Mouse (Mus musculus) sigmoid colon, adult 10 weeks (tissue): ENCODE data around the gene Vps25. TPM values are rescaled to one million over a fixed set of nuclear protein-coding genes. Genes with fewer than 3 reads are reported as not detected.

Experiments used
- polyA plus RNA-seq: library from polyadenylated mRNA; stranded (reverse); fragments of 350-450 nt; fragmentation: Illumina TruSeq; extraction: RNeasy Lipid Tissue Mini Kit (QIAGEN cat#74804); gene quantifications from one replicate; pipeline ENCODE4 v1.2.3, GENCODE M21; 2014; ENCODE audit warnings: low read depth, low replicate concordance

Gene Vps25
- 81.9 TPM for polyA plus RNA-seq

DNA sequence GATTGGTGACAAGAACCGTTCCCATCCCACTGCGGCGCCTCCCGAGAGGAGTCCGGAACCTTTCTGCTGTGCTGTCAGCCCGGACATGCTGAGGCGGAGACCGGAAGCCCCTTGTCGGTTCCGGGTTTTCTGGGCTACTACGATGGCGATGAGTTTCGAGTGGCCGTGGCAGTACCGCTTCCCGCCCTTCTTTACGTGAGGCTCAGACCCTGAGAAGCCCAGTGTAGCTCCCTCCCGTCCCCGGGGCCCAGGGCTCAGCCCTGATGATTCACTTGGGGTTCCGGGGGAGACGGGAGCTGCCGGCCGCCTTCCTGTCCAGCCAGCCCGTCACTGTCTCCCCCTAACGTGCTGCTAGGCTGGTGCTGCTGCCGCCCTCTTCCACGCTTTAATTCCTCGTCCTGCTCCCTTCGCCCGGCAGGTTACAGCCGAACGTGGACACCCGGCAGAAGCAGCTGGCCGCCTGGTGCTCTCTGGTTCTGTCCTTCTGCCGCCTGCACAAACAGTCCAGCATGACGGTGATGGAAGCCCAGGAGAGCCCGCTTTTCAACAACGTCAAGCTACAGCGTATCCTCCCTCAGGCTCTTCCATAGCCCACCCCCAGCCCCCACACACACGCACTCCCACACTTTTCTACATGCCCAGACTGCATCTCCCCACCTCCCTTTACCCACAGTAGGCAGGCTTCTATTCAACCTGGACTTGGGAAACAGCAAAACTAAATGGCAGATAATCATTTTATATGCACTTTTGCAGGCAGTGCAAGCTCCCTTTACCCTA lies at the start of gene Vps25:
Gene Vps25 (plus strand): TSS at position 95 of the 777 bp plus-strand sequence.

DNA sequence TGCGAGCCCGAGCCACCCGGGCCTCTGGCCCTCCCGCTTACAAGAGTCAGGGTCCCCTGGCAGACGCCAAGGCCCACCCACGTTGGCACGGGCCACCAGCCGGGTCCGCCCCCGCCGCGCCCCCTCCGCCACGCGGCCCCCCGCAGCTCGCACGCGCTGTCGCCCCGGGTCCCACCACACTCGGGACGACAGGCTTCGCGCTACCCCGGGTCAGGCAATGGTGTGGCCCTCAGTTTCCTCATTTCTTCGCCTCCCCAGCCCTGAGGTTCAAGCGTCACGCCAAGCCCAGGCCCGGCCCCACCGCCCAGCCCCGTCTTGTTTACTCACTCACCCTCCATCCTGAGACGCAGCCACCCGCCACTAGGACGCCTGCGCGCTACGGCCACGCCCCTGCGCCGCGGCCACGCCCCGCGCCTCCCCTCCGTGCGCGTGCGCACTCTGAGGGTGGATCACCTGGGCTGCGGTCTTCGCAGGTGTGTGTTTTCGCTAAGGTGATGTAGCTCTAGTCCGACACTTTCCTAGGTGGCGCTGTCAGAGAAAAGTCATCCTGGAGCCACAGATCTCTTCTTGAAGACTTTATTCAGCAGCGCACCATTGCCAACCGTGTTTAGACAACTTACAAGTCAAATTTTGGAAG lies 27.3 kb upstream of the Vps25 start, which contains the start of gene Ezh1:
Gene Ezh1 (minus strand): TSS at position 399 of the 637 bp plus-strand sequence.

DNA sequence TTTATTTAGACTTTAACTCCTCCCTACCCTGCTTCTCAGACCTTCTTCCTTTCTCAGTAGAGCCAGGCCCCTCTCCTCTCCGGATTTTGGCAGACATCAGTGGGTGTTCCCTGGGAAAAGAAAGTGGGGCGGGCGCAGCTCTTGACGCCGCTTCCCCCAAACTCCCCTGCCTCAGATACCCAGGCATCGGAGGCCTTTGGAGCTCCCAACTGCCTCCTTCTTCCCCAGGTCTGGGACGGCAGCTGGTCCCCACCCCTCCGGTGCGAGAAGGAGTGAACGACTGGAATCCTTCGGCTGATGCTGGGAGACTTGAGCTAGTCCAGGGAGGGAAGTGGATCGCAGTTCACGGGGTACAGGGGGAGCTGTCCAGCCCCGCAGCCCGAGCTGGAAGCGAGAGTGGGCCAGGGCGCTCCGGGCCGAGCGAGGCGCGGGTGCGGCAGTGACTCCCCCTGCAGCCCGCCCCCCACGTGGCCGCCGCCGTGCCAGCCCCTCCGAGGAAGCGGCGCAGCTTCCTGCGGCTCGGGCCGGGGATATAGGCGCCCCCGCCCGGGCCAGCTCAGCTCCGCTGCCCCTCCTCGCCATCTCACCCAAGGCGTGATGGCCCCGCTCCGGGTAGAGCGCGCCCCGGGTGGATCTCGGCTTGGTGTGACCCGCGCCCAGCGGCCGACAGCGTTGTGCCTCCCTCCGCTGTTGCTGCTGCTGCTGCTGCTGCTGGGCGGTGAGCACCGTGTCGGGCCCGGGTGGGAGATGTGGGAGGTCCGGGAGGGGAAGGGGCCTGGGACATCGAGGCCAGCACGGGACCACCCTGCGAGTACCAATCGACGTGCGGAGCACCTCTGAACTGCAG lies 7.4 kb upstream of the Vps25 start, which contains the start of gene Ramp2:
Gene Ramp2 (plus strand): TSS at position 174 of the 847 bp plus-strand sequence.

DNA sequence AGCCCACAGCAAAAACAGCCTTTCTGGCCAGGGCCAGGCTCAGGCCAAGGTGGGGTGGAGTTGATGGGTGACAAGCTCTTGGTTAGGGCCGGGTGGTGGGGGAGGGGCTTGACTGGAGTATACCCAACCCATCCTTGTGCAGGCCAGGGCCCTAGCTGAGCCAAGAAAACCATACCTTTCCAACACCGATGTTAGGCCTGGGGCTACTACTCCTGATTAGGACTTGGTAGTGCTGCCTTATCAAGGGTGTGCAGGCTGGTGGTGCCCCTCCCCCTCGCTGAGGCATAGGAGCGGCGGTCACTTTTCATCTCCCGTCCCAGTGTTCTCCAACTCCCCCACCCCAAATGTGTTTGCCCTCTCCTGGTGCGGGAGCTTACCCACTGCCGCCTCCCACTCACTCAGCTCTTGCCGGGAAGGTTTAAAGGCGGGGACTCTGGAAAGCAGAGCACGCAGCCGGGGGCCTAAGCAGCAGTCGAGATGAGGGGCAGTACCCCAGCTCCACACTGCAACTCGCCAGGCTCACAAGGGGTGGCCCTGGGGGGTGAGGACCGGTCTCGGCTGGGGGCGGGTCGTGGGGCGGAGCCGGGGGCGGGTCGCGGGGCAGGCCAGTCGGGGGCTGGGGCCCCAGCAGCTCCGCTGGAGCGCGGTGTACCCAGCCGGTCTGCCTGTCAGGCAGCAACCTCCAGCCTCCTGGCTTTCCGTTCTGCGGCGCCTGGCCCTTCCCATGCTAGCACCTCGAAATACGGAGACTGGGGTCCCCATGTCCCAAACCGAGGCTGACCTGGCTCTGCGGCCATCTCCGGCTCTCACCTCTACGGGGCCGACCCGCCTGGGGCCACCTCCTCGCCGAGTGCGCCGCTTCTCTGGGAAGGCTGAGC lies 6.7 kb downstream of the Vps25 start, which contains the start of gene Wnk4:
Gene Wnk4 (plus strand): TSS at position 620 of the 878 bp plus-strand sequence.

DNA sequence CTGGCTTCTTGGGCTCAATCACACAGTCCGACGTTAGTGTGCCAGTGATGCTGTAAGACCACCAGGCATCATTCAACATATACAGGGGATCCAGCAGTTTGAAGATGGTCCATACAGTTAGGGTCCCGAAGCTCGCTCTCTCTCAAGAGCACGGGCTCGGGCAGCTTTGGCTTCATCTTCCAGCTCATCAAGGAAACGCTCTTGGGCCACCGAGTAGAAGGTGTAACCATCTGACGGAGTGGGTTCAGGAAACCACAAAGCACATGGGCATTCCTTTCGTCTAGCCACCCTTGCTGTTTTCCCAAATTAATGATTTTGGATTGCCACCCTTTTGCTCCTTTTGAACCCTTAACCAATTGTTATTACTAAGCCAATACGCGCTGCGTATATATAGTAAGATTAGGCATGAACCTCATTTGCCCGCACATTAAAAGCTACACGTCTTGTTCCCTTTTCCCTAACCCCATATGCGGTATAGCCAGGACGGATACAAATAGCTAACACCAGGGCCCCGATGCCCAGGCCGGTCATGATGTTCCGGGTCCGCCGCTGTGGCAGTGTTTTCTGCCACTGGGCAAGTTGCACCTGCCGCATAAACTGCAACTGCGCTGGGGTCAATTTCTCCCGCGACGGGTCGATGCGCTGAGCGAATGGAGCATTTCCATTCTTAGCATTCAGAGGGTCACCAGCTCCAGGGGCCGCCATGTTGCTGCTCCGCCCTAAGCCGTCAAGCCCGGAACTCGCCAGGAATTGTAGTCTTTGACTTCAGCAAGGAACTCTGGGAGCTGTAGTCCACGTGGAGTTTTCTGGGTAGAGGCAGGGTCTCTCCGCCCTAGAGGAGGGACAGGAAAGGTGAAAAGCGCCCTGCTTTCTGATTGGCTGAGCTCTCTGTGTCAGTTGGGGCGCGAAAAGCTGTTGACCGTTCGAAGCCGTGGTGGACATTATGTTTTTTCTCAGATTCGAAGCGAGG lies 25.0 kb downstream of the Vps25 start, which contains the start of the genes Cntd1 and Coa3:
Gene Cntd1 (plus strand): TSS at position 790 of the 970 bp plus-strand sequence.
Gene Coa3 (minus strand): TSS at position 892 of the 970 bp plus-strand sequence.

DNA sequence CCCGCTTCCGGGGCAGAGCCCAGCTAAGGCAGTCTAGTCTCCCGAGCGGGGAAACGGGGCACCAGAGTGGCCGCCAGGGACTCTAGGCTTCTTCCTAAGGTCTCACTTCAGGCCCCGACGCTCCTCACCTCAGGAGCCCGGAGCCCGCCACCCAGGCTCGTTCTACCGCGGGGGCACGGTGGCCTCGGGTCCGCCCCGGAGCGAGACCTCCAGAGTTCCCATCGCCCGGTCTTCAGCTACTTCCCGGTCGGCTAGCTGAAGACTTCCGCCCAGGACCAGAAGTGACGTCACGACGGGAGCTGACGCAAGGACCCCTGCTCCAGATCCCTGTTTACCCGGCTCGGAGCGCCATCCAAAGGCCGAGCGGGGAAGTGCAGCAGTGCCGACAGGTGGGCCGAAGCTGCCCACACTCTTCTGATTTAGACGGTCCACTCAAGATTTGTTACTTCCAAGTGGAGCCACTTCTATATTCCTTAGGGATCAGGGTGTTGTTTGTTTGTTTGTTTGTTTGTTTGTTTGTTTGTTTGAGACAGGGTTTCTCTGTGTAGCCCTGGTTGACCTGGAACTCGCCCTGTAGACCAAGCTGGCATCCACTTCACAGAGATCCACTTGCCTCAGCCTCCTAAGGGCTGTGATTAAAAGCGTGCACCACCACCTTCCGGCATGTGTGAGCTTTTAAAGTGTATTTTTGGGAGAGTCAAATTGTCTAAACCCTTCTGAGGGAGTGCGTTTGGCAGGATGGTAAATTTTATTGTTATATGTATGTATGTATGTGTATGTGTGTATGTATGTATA lies 48.7 kb downstream of the Vps25 start, which contains the start of gene Becn1:
Gene Becn1 (minus strand): TSS at position 283 of the 795 bp plus-strand sequence.

Other genes starting within 250 kb of the Vps25 start
- gene Atp6v0a1, start 244.3 kb upstream of the Vps25 start, polyA plus RNA-seq, result 69.0 TPM
- 0.47 TPM for gene Naglu, start 183.7 kb upstream of the Vps25 start, polyA plus RNA-seq
- gene Hsd17b1, start 175.3 kb upstream of the Vps25 start, polyA plus RNA-seq, result not detected
- gene Coasy, start 171.1 kb upstream of the Vps25 start, polyA plus RNA-seq, result 2.2 TPM
- gene Mlx, start 166.4 kb upstream of the Vps25 start, polyA plus RNA-seq, result 98.1 TPM
- 0.88 TPM for gene Psmc3ip, start 158.3 kb upstream of the Vps25 start, polyA plus RNA-seq
- 54.4 TPM for gene Retreg3, start 133.8 kb upstream of the Vps25 start, polyA plus RNA-seq
- gene Tubg1, start 133.8 kb upstream of the Vps25 start, polyA plus RNA-seq, result 0.98 TPM
- 0.25 TPM for gene Tubg2, start 97.8 kb upstream of the Vps25 start, polyA plus RNA-seq
- 0.28 TPM for gene Cntnap1, start 83.2 kb upstream of the Vps25 start, polyA plus RNA-seq
- 1.8 TPM for gene Plekhh3, start 82.4 kb upstream of the Vps25 start, polyA plus RNA-seq
- gene Ccr10, start 78.3 kb upstream of the Vps25 start, polyA plus RNA-seq, result not detected
- 48.0 TPM for gene Ezh1, start 27.2 kb upstream of the Vps25 start, polyA plus RNA-seq
- 4.3 TPM for gene Ramp2, start 7.7 kb upstream of the Vps25 start, polyA plus RNA-seq
- 1.0 TPM for gene Wnk4, start 6.9 kb downstream of the Vps25 start, polyA plus RNA-seq
- 8.1 TPM for gene Cntd1, start 25.3 kb downstream of the Vps25 start, polyA plus RNA-seq
- 9.6 TPM for gene Coa3, start 25.4 kb downstream of the Vps25 start, polyA plus RNA-seq
- 138 TPM for gene Becn1, start 48.6 kb downstream of the Vps25 start, polyA plus RNA-seq
- 161 TPM for gene Psme3, start 62.5 kb downstream of the Vps25 start, polyA plus RNA-seq
- 0.38 TPM for gene Aoc2, start 71.4 kb downstream of the Vps25 start, polyA plus RNA-seq
- gene Aoc3, start 76.9 kb downstream of the Vps25 start, polyA plus RNA-seq, result 15.5 TPM
- not detected for gene G6pc, start 113.9 kb downstream of the Vps25 start, polyA plus RNA-seq
- 5.4 TPM for gene Aarsd1, start 163.9 kb downstream of the Vps25 start, polyA plus RNA-seq
- gene Gm27029, start 171.1 kb downstream of the Vps25 start, polyA plus RNA-seq, result not detected
- gene Rundc1, start 171.4 kb downstream of the Vps25 start, polyA plus RNA-seq, result 3.9 TPM
- gene Ptges3l, start 171.6 kb downstream of the Vps25 start, polyA plus RNA-seq, result 4.9 TPM
- 57.4 TPM for gene Rpl27, start 188.6 kb downstream of the Vps25 start, polyA plus RNA-seq
- 2.3 TPM for gene Ifi35, start 194.7 kb downstream of the Vps25 start, polyA plus RNA-seq
- 3.3 TPM for gene Rnd2, start 211.3 kb downstream of the Vps25 start, polyA plus RNA-seq
- gene Vat1, start 212.5 kb downstream of the Vps25 start, polyA plus RNA-seq, result 1.4 TPM